Mouse (Mus musculus) embryo, embryonic 11 days (tissue): ENCODE measurements around the gene Nkapl.
"Not testable (repeated sequence)": the region's sequence is repeated elsewhere in the genome, so short reads cannot be mapped to it uniquely, and the experiment has no call there.

Experiments
- DNase-seq: peaks from one replicate; pipeline ENCODE4 v3.0.0-alpha.2; 2015

Gene Nkapl

GRCm38 (mm10) chr13:21468061-21469019, at the start of gene Nkapl:
Gene Nkapl, minus strand, starts transcription at chr13:21468509.
- peak; percentile 93 for DNase-seq

GRCm38 (mm10) chr13:21506221-21506649, 37.9 kb upstream of the Nkapl start:
- peak; percentile 92 for DNase-seq

GRCm38 (mm10) chr13:21502296-21502695, 34.0 kb upstream of the Nkapl start:
- DNase-seq, result no peak

- not testable (repeated sequence) for DNase-seq
Measured at GRCm38 (mm10) chr13:21501182-21501581, 32.9 kb upstream of the Nkapl start, which contains the start of gene Gm11273. Gene Gm11273, minus strand, starts transcription at chr13:21501418.

- no peak for DNase-seq
Measured at GRCm38 (mm10) chr13:21495080-21495479, 26.8 kb upstream of the Nkapl start, which contains the start of gene AK157302. Gene AK157302, plus strand, starts transcription at chr13:21495223.

- no peak for DNase-seq
Measured at GRCm38 (mm10) chr13:21492847-21493246, 24.5 kb upstream of the Nkapl start.

- DNase-seq, result no peak
Measured at GRCm38 (mm10) chr13:21486881-21487280, 18.6 kb upstream of the Nkapl start.

- DNase-seq, result peak; percentile 80
Measured at GRCm38 (mm10) chr13:21478759-21479670, 10.7 kb upstream of the Nkapl start, which contains the start of the genes Zkscan4 and Gm10065. Gene Zkscan4, plus strand, starts transcription at chr13:21478907. Gene Gm10065, minus strand, starts transcription at chr13:21479441.

GRCm38 (mm10) chr13:21472427-21472826, 4.1 kb upstream of the Nkapl start:
- no peak for DNase-seq

GRCm38 (mm10) chr13:21469097-21469496, 788 bp upstream of the Nkapl start:
- no peak for DNase-seq

GRCm38 (mm10) chr13:21467336-21467735, 973 bp downstream of the Nkapl start:
- DNase-seq, result no peak

- DNase-seq, result not testable (repeated sequence)
Measured at GRCm38 (mm10) chr13:21462516-21462915, 5.8 kb downstream of the Nkapl start.

GRCm38 (mm10) chr13:21456347-21456746, 12.0 kb downstream of the Nkapl start:
- DNase-seq, result no peak

- DNase-seq, result no peak
Measured at GRCm38 (mm10) chr13:21454133-21454532, 14.2 kb downstream of the Nkapl start.

- peak; percentile 91 for DNase-seq
Measured at GRCm38 (mm10) chr13:21453449-21453848, 14.9 kb downstream of the Nkapl start, which contains the start of gene Zscan26. Gene Zscan26, minus strand, starts transcription at chr13:21453730.

GRCm38 (mm10) chr13:21453042-21453441, 15.3 kb downstream of the Nkapl start:
- no peak for DNase-seq

- DNase-seq, result no peak
Measured at GRCm38 (mm10) chr13:21447856-21448614, 20.3 kb downstream of the Nkapl start.

GRCm38 (mm10) chr13:21446796-21447195, 21.5 kb downstream of the Nkapl start:
- DNase-seq, result no peak

- DNase-seq, result no peak
Measured at GRCm38 (mm10) chr13:21441207-21441572, 27.1 kb downstream of the Nkapl start.

- DNase-seq, result peak; percentile 91
Measured at GRCm38 (mm10) chr13:21440503-21441206, 27.7 kb downstream of the Nkapl start, which contains the start of gene Pgbd1. Gene Pgbd1, minus strand, starts transcription at chr13:21441058.

GRCm38 (mm10) chr13:21435476-21435875, 32.8 kb downstream of the Nkapl start:
- no peak for DNase-seq
